Mouse (Mus musculus) hindbrain, embryonic 16.5 days (tissue): ENCODE results near the gene Hrc. TPM values are rescaled to one million over a fixed set of nuclear protein-coding genes. Genes with fewer than 3 reads are reported as not detected.
"Not testable (repeated sequence)": the region's sequence is repeated elsewhere in the genome, so short reads cannot be mapped to it uniquely, and the experiment has no call there.

Experiments
- ATAC-seq: fragments of 200-750 bp; cut with Nextera tagmentation; 2 replicates; pipeline ENCODE4 v1.8.0; 2017; ENCODE audit warnings: moderate TSS enrichment, moderate library complexity
- H3K27ac ChIP-seq: fragments of 300-500 bp; sonication (generic); 2 replicates; pipeline ENCODE4 v1.5.1; 2014; ENCODE audit warnings: low read depth, mild to moderate bottlenecking, control low read depth, low read length, moderate library complexity
- H3K27me3 ChIP-seq: fragments of 300-500 bp; sonication (generic); replicated peaks from 2 replicates; pipeline ENCODE4 v1.6.1; 2014; ENCODE audit warnings: low read length; ENCODE audit not compliant: control insufficient read depth, insufficient read depth
- H3K36me3 ChIP-seq: fragments of 300-500 bp; sonication (generic); 2 replicates; pipeline ENCODE4 v1.6.1; 2014; ENCODE audit warnings: mild to moderate bottlenecking, low read length, moderate library complexity, mixed read lengths; ENCODE audit not compliant: control insufficient read depth, insufficient read depth
- H3K4me1 ChIP-seq: fragments of 300-500 bp; sonication (generic); 2 replicates; pipeline ENCODE4 v1.6.1; 2014; ENCODE audit warnings: low read depth, low read length; ENCODE audit not compliant: control insufficient read depth, insufficient read depth
- H3K4me2 ChIP-seq: fragments of 300-500 bp; sonication (generic); 2 replicates; pipeline ENCODE4 v1.6.1; 2014; ENCODE audit warnings: mild to moderate bottlenecking, low read length, control low read depth, moderate library complexity
- H3K4me3 ChIP-seq: fragments of 300-500 bp; sonication (generic); 2 replicates; pipeline ENCODE4 v1.5.1; 2014; ENCODE audit warnings: mild to moderate bottlenecking, low read length, control low read depth, moderate library complexity
- H3K9ac ChIP-seq: fragments of 300-500 bp; sonication (generic); 2 replicates; pipeline ENCODE4 v1.6.1; 2014; ENCODE audit warnings: low read depth, mild to moderate bottlenecking, control low read depth, low read length, moderate library complexity
- H3K9me3 ChIP-seq: fragments of 300-500 bp; sonication (generic); 2 replicates; pipeline ENCODE4 v1.6.1; 2014; ENCODE audit warnings: mild to moderate bottlenecking, low read length, moderate library complexity; ENCODE audit not compliant: control insufficient read depth
- WGBS: fragments of 180-500 bp; shearing (Covaris S2); extraction: QIAGEN DNeasy Blood & Tissue Kit; methylation state at CpG from one replicate; pipeline ENCODE4 v1.1.7; 2014; 5-methylcytosine and 5-hydroxymethylcytosine counted together
- polyA plus RNA-seq: library from polyadenylated mRNA; unstranded; fragments of >200 nt; fragmentation: Nextera tagmentation; extraction: Ambion mirVana; gene quantifications from 2 replicates; pipeline ENCODE4 v1.2.1, GENCODE M21; 2015

Hrc gene
- polyA plus RNA-seq, 1 experiment from 2014 or later: 0.28 TPM

DNA sequence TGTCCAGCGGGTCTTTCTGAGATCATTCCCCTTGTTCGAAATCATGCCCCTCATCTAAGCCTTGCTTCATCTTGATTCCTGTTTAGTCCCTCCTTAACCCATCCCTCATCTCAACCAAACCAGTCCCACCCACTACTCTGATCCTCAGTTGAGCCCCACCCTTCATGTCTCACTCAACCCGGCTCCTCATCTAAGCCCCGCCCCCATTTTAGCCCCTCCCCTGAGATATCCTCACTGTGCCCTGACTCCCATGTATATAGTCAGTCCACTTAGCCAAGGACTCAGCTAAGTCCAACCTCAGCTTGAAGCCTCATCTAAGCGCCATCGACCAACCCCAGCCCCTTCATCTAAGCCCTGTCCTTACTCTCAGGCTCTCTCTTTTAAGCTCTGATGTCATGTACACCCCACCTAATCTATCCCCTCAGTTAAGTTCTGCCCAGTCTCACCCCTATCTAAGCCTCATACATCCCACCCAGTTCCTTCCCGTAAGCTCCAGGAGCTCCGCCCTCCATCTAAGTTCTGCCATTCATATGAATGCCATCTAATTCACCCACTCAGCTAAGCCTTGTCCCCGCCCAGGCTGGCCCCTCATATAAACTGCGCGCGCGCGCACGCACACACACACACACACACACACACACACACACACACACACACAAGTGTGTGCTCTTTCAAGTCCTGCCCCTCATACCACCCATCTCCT is 20.4 kb downstream of the Hrc start:
- no peaks in the 10 kb centered on the region for H3K9me3 ChIP-seq
- no peak overlapping the region for H3K9ac ChIP-seq
- no peaks in the 10 kb centered on the region for H3K27me3 ChIP-seq
- no peak overlapping the region for H3K4me2 ChIP-seq
- no peaks in the 10 kb centered on the region for H3K4me1 ChIP-seq
- WGBS: 81% methylated on average over 15 of the region's 15 CpGs
- H3K36me3 ChIP-seq: peaks cover 23% of the 10 kb centered on the region
- no peak overlapping the region for H3K27ac ChIP-seq
- ATAC-seq: no peak
- no peak overlapping the region for H3K4me3 ChIP-seq

- peaks cover 23% of the 10 kb centered on the region for H3K36me3 ChIP-seq
- WGBS: 59% methylated on average over 13 of the region's 13 CpGs
Observed at GRCm38 (mm10) chr7:45356087-45356486, 21.0 kb downstream of the Hrc start.

GRCm38 (mm10) chr7:45359081-45359480 is 24.0 kb downstream of the Hrc start:
- not testable (repeated sequence) for H3K27me3 ChIP-seq, H3K27ac ChIP-seq, H3K4me2 ChIP-seq, H3K9ac ChIP-seq, H3K4me3 ChIP-seq, H3K9me3 ChIP-seq, ATAC-seq
- Histone ChIP-seq H3K36me3 (peaks cover 14% of the 10 kb centered on the region), H3K4me1 (peaks cover 13% of the 10 kb centered on the region)
- WGBS: 61% methylated on average over 10 of the region's 11 CpGs

More at GRCm38 (mm10) chr7:45356087-45356486, 21.0 kb downstream of the Hrc start:
- H3K4me3 ChIP-seq: no peak overlapping the region
- no peak overlapping the region for H3K27ac ChIP-seq
- no peak for ATAC-seq
- H3K4me1 ChIP-seq: peaks cover 1% of the 10 kb centered on the region; the same call in 1 of the 2 replicates
- H3K27me3 ChIP-seq: no peaks in the 10 kb centered on the region
- H3K4me2 ChIP-seq: no peak overlapping the region
- H3K9me3 ChIP-seq: no peaks in the 10 kb centered on the region
- H3K9ac ChIP-seq: no peak overlapping the region

DNA sequence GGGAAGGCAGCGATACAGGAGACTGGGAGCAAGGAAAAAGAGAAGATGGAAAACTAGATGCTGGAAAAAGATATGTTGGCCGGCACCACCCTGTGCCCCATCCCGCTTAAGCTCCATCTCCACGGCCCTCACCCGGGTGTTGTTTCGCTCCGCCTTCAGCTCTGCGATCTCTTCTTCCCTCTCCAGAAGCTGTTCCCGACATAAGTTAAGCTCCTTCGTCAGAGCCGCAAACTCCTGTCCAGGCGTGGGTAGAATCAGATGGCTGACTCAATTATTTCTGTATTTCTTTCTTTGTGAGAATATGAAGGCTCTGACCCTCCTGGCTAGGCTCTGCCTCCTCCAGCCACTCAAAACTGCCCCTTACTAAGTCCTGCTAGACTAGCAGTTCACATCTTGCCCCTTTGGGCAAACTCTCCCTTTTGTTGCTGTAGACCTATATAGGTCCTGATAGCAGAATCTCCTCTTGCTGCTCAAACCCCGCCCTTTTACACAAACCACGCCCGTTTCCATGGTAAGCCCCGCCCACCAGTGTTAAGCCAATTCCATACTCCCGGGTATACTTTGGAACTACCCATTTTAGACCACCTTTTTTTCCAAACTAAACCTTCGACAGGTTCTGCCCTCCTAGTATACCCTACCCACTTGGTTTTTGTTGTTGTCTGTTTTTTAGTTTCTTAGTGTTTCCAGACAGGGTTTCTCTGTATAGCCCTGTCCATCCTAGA is 25.5 kb downstream of the Hrc start:
- Histone ChIP-seq H3K4me1 (peaks cover 23% of the 10 kb centered on the region), H3K27ac (no peak overlapping the region), H3K9ac (no peak overlapping the region), H3K36me3 (peaks cover 13% of the 10 kb centered on the region), H3K4me3 (no peak overlapping the region; the same call in 1 of the 2 replicates), H3K27me3 (no peaks in the 10 kb centered on the region), H3K9me3 (no peaks in the 10 kb centered on the region), H3K4me2 (peak overlapping the region; percentile 95)
- WGBS: 51% methylated on average over 18 of the region's 18 CpGs
- ATAC-seq: no peak

DNA sequence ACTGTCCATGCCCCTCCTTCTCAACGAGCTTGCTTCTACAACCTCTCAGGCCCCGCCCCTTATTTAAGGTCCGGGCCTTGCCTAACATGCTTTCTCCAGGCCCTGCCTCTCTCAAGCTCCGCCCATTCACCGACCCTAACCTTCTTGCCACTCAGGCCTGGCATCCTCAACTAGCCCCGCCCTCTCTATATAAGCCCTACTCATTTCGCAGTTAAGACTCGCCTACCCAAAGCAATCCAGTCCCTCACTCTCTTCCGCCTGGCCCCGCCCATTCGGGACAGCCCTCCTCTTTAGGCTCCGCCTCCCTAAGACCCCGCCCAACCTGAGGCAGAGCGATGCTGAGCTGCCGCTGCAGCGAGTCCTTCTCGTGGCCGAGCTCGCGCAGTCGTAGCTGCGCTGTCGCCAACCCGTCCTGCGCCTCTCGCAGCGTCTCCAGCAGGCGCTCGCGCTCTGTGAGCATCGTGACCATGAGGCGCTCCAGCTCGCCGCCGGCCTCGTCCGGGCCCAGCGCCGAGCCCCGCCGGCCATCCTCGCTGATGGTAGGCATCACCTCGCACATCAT is 26.2 kb downstream of the Hrc start:
- Histone ChIP-seq H3K27ac (peak overlapping the region; percentile 77), H3K9me3 (no peaks in the 10 kb centered on the region), H3K27me3 (no peaks in the 10 kb centered on the region), H3K4me3 (peak overlapping the region; percentile 54), H3K4me2 (peak overlapping the region; percentile 95), H3K9ac (peak overlapping the region; percentile 76), H3K4me1 (peaks cover 28% of the 10 kb centered on the region), H3K36me3 (peaks cover 12% of the 10 kb centered on the region)
- 1% methylated on average over 43 of the region's 43 CpGs for WGBS
- peak; percentile 91 for ATAC-seq

DNA sequence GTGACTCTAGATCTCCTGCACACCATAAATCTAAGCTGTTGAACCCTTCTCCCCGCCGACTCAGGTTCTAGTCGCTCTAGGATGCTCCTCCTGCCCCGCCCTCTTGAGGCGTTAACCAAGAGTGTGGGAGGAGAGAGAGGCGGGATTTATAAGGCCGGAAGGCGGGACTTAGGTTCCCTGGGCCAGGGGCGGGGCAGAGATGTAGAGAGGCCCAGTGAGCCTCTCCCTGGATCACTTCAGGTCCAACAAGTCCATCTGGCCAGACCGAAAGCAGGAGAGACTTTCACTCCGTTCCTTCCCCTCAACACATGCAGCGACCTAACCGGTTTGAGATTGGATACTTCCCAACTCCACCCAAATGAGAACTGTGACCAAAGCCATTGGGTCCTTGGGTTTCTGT is 27.7 kb downstream of the Hrc start:
- Histone ChIP-seq H3K27ac (no peak overlapping the region), H3K36me3 (peaks cover 5% of the 10 kb centered on the region), H3K4me2 (no peak overlapping the region), H3K9me3 (no peaks in the 10 kb centered on the region), H3K4me3 (no peak overlapping the region), H3K27me3 (no peaks in the 10 kb centered on the region), H3K9ac (no peak overlapping the region), H3K4me1 (peaks cover 29% of the 10 kb centered on the region)
- no peak for ATAC-seq
- 7% methylated on average over 13 of the region's 13 CpGs for WGBS

DNA sequence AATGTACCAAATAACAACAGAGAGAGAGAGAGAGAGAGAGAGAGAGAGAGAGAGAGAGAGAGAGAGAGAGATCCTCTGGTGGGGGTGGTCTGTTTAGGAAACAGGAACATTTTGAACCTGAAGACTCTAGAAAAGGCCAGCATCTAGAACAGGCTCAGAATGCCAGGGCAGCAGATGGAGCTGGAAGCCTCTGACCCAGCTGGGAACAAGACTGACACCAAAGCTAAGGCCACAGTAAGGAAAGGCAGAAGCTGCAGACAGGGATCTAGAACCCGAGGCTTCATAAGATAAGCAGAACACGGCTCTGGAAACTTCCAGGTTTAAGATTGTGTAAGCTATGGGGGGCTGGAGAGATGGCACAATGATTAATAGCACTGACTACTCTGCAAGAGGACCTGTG is 28.9 kb downstream of the Hrc start:
- Histone ChIP-seq H3K27ac (no peak overlapping the region), H3K27me3 (peaks cover 2% of the 10 kb centered on the region; the same call in 1 of the 2 replicates), H3K36me3 (peaks cover 4% of the 10 kb centered on the region), H3K9me3 (no peaks in the 10 kb centered on the region), H3K9ac (no peak overlapping the region), H3K4me1 (peaks cover 35% of the 10 kb centered on the region), H3K4me2 (no peak overlapping the region), H3K4me3 (no peak overlapping the region)
- ATAC-seq: no peak
- 93% methylated on average over 2 of the region's 2 CpGs for WGBS

GRCm38 (mm10) chr7:45365742-45366651 is 30.9 kb downstream of the Hrc start:
- Histone ChIP-seq H3K4me3 (peak overlapping the region; percentile 87), H3K27me3 (peaks cover 5% of the 10 kb centered on the region; the same call in 1 of the 2 replicates), H3K4me2 (peak overlapping the region; percentile 75), H3K27ac (peak overlapping the region; percentile 79), H3K4me1 (peaks cover 47% of the 10 kb centered on the region), H3K9me3 (no peaks in the 10 kb centered on the region), H3K36me3 (no peaks in the 10 kb centered on the region), H3K9ac (peak overlapping the region; percentile 96)
- no peak for ATAC-seq
- WGBS: 3% methylated on average over 32 of the region's 35 CpGs
